Mouse (Mus musculus) adrenal gland, adult 18-20 months (tissue): ENCODE measurements at regions not wholly inside any gene's neighbourhood (a gene's known extent, or its start where the extent isn't known, plus 50 kb on each side); places are given as distances from the start of the nearest gene placed in this dataset.

Experiments
- DNase-seq, 2 experiments: peaks; one replicate each; pipeline ENCODE4 v3.0.0; 2021 to 2022; ENCODE audit warnings: low spot score in 2 of 2

DNA sequence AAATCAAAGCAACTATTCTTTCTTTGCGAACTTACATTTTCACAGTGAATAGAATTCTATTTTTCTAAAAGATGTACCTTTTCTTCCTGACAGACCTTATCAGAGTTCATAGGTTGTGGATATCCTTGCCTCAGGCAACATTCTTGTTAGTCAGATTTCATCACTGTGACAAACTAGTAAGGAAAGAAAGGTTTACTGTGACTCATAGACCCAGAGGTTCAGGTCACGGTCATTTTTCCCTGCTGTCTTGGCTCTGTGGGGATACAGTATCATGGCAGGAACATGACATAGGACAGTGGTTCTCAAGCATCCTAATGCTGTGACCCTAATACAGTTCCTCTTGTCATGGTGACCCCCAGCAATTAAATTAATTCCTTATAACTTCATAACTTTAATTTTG, 78.4 kb upstream of the Akt3 start:
- peak in 1 of 2 experiments; percentile 13 for DNase-seq

DNA sequence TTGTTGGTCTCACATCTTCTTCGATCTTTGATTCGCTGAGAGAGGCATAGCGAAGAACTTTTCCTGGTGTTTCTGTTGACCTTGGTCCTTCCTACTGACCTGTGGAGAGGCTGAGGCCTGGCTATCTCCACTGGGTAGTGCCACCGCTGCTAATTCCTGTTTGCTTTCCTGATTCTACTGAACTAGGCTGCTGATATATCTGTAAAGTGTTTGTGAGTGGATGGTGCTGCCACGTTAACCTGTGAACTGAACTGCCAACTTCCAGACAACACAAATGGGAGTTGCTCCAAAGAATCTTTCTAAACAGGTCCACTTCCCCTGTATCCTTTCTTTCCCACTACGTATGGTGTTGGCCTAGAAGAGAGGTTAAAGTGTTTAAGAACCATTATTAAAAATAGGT, 78.0 kb upstream of the Akt3 start:
- DNase-seq: no peak

DNA sequence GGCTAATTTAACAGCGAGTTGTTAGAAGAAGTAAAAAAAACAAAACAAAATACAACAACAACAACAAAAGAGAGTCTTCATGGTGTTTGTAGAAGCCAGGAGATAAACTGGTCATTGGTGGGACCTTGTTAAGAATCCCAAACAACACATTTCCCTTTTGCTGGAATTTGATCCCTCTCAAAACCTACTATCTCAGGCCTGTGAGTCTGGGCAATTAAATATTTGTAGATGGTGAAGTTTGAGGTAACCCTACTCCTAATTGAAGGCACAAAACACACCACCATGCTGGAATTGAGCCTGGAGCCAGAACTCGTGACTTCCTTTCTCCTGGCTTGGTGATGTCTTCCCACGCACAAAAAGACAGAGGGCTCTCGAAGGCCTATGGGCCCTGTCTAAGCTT, 65.4 kb upstream of the Akt3 start:
- no peak for DNase-seq

DNA sequence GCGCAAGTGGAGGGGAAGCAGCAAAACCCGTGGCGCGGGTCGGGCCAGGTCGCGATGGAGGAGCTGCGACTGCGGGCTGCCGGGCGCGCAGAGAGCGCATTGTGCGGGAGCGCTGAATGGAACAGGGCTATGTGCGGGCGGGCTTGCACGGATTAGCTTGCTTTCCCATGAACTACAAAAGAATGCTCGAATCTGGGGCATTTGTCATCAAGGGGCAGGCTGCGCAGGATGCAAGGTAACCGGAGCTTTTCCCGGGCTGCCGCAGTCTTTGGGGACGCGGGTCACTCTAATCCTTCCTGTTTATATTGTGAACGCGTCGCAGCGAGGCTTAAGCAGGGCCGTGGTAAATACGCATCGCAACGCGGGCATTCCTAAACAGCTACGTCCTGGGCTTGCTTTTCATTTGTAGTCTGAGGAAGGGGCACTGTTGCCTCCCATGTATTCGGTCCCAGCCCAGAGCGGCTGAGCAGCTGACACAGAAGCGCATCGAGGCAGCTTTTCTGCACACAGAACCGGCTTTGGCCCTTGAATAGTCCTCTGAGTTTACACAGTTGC, 64.8 kb upstream of the Akt3 start:
- peak; percentile 3 to 25 for DNase-seq

DNA sequence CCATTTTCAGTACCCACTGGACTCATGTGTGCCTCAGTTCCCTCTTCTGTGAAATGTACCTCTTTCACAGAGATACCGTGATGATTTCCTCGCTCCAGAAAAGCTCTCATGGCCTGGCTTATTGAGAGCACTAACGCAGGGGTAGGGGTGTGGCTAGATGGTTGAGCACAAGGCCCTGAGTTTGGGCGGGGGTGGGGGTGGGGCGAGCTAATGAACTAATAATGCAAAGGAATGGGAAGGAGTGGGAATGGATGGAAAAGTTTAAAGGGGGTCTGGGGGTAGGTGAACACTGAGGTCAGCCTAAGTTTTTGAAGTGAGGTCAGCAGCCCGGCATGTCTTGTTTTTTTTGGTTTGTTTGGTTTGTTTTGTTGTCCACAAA, 64.3 kb upstream of the Akt3 start:
- DNase-seq: no peak

DNA sequence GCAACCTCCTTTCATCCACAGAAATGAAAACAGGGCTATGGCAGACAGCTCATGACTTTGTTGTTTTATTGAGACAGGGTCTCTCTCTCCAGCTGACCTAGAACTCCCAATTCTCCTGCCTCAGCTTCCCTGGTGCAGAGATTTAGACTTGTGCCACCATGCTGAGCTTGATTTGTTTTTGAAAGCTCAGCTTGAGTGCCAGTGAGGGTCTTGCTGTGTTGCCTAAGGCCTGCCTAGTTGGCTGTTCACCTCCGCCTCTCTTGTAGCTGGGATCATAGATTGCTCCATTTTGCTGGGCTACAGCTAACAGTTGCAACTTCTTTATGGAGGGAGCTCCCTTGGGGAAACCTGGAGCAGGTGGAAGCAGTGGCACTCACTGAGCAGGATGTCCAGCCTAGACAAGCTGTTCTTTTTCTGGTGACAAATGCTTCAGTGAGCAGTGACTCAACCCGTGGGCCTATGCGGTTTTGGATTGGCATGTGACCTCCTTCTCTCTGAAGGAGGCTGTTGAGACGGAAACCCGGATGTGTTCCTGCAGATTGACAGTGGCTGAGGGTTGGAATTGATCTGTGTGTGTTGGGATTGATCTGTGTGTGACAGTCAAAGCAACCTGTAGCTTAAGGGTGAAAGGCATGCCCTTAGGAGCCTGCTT, 63.8 kb upstream of the Akt3 start:
- no peak for DNase-seq

DNA sequence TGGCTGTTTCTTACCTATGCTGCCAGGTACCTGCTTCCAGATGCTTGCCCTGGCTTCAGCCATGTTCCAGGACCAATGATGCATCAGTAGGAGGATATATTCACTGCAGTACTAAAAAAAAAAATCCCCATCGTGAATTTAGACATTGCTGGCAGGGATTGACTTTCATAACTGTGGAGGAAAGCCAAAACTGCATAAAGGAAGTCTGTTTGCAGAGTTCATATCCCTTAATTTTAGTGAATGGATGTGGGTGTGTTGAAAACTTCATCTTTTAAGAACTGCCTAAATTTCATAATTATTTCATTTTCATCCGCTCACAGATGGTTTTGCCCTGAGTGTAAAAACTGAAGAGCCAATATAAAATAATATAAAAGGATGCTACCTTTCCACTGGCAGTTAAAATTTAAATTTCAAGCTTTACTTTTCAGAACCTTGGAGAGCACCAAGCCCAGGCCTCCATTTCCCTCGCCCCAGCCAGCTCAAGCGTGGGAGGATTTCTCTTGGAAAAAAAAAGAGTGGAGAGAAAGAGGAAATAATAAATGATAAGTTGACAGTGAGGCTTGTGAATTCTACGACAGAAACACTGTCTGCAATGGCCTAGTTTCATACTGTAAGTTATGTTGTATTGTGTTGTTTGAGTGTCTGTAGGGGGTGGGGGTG, 50.3 kb upstream of the Akt3 start:
- DNase-seq: no peak
